Mouse (Mus musculus): ENCODE measurements around the gene Cryba2.

Cryba2 gene

DNA sequence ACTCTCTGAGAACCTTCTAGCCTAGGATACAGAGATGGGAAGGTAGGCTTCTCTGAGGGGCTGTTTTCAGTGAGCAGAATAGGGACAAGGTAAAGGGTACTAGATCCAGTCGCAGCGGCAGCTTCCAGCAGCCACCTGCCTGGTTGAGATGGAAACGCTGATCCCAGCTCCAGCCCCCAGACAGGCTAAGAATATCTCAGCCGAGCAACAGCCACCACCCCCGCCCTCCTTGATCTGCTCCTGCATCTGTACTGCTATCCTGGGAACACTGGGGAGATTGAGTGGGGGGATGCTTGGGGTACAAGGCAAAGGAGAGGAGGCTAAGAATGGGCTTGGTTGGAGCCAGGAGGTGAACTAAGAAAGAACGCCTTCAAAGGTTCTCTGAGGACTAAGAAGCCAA, 42.7 kb downstream of the Cryba2 start:
- DNase-seq (ENCODE audit: low read depth, low spot score): no peak

DNA sequence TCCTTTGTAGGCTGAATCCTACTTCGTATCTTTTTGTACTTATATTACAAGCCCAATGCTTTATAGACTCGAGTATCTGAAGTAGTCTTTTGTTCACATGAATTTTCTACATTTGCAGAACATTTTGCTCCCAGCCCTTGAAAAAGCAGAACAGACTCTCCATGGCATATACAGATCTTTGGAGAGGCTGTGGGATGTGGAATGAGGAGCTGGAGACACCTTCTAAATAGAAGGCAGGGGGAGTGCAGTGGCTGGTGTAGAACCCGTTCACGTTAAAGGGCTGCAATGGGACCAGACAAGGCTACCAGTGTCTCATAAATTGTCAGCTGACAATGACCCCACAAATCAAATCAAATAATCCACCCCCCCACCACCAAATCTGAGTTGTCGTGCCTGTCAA, 44.0 kb downstream of the Cryba2 start:
- DNase-seq (ENCODE audit: low read depth, low spot score): no peak

DNA sequence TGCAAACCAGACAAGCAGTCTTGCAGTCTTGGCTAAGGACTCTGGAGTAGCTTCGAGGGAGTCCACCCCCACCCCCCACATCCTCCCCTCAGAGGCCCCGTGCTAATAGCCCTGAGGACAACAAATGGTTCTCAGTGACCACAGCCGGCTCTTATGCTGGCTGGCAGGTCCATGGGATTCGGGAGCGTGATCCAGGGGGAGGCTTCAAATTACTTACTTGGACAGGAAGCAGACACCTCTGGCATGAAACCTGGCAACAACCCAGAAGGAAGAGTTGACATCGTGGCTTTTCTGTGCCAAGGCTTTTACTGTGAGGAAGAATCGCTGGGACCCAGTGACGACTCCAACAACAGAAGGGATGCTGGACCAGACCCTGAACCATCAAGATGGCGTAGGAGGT, 46.6 kb downstream of the Cryba2 start:
- DNase-seq (ENCODE audit: low read depth, low spot score): no peak

DNA sequence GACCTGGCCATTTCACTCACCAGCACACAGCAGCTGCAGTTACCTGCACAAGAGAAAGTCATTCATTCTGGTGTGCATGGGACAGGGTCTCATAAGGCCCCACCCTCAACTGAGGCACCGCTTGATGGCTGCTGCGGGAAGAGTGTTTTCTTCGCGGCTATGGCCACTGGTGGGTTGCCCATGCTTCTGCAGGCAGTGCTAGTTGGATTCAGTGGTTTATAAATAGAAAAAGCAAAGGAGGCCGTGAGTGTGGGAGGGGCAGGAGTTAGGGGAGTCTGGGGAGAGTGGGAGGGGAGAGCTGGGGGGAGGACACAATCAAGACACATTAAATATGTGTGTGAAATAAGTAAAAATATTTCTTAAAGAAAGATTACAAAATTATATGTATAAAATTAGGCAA, 49.9 kb downstream of the Cryba2 start:
- DNase-seq (ENCODE audit: low read depth, low spot score): no peak
